Mouse (Mus musculus): ENCODE measurements around the gene Phrf1. TPM values are rescaled to one million over a fixed set of nuclear protein-coding genes. Genes with fewer than 3 reads are reported as not detected.

Phrf1 gene
- total and polyA plus RNA-seq, 3 experiments = 66.1 to 1,029 (median 91.2) TPM

DNA sequence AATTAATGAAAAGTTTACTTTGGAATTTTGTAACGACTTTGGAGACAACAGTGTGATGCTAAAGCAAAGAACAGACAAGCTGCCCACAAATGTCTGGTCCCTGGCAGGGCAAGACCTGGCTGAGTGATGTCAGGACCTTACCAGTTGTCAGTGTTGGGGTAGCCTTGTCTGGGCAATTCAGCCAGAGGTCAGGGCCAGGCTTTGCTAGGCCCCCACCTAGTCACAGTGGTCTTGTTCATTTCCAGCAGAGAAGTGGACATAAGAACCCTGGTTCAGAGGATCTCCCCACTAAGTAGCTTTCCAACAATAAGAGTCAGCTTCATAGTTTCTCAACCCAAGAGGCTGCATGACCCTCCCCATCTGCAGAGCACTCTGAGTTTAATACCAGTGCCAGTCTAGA is 8.2 kb upstream of the Phrf1 start:
- Histone ChIP-seq H3K9ac (ENCODE audit: control insufficient read depth, low read depth, low read length, poor library complexity, severe bottlenecking) (no peak overlapping the region), H3K4me3 (ENCODE audit: control insufficient read depth in 1 of 2, insufficient read depth in 1 of 2, low read depth in 2 of 2, low read length in 2 of 2) (no peak overlapping the region; a peak in 1 of 4 replicates), H3K27ac (ENCODE audit: control insufficient read depth, low read depth, low read length) (no peak overlapping the region), H3K4me1 (ENCODE audit: control insufficient read depth in 1 of 2, insufficient read depth in 2 of 2, low read length in 2 of 2) (peaks cover 0 to 13% of the 10 kb centered on the region in 2 experiments; a peak in 3 of 4 replicates), H3K9me3 (replicated peaks; ENCODE audit: insufficient read depth, low read length) (no peaks in the 10 kb centered on the region), H3K36me3 (ENCODE audit: control insufficient read depth in 1 of 2, insufficient read depth in 2 of 2, low read length in 2 of 2) (peaks cover 0 to 6% of the 10 kb centered on the region in 2 experiments; a peak in 2 of 4 replicates), H3K27me3 (ENCODE audit: control insufficient read depth in 1 of 2, insufficient read depth in 2 of 2, low read length in 2 of 2) (no peaks in the 10 kb centered on the region), H3K79me2 (ENCODE audit: control insufficient read depth, insufficient read depth, low read length, poor library complexity) (no peaks in the 10 kb centered on the region; the same call in 1 of the 2 replicates)
- DNase-seq (ENCODE audit: low read depth, low spot score) = no peak
- TF ChIP-seq POLR2AphosphoS5 (IDR thresholded peaks at IDR 0.05; ENCODE audit: borderline replicate concordance, low read depth, low read length) (no peak), ZNF384 (IDR thresholded peaks at IDR 0.05; ENCODE audit: low read depth, low read length) (no peak), USF2 (IDR thresholded peaks at IDR 0.05; ENCODE audit: borderline replicate concordance in 1 of 2, insufficient read depth in 1 of 2, low read depth in 1 of 2, low read length in 2 of 2) (no peak), MAX (IDR thresholded peaks at IDR 0.05; ENCODE audit: low read length) (no peak), CHD2 (IDR thresholded peaks at IDR 0.05; ENCODE audit: low read length) (no peak), MYC (IDR thresholded peaks at IDR 0.05; ENCODE audit: low read depth, low read length) (no peak), HCFC1 (IDR thresholded peaks at IDR 0.05; ENCODE audit: low read depth, low read length) (no peak), ZKSCAN1 (IDR thresholded peaks at IDR 0.05; ENCODE audit: low read depth, low read length) (no peak), SMC3 (IDR thresholded peaks at IDR 0.05; ENCODE audit: low read depth, low read length) (no peak), MXI1 (IDR thresholded peaks at IDR 0.05; ENCODE audit: low read depth, low read length) (no peak), RCOR1 (IDR thresholded peaks at IDR 0.05; ENCODE audit: low read depth, low read length) (no peak), NRF1 (IDR thresholded peaks at IDR 0.05; ENCODE audit: insufficient read depth, low read depth, low read length, poor library complexity, severe bottlenecking) (no peak), BHLHE40 (IDR thresholded peaks at IDR 0.05; ENCODE audit: borderline replicate concordance, low read depth, low read length) (no peak), TBP (IDR thresholded peaks at IDR 0.05; ENCODE audit: low read depth, low read length) (no peak), SIN3A (IDR thresholded peaks at IDR 0.05; ENCODE audit: low read length) (no peak), CHD1 (IDR thresholded peaks at IDR 0.05; ENCODE audit: low read depth, low read length) (no peak), MEF2A (IDR thresholded peaks at IDR 0.05; ENCODE audit: extremely low read depth, insufficient replicate concordance, low read depth, low read length, poor library complexity, severe bottlenecking) (no peak), ZMIZ1 (IDR thresholded peaks at IDR 0.05; ENCODE audit: low read depth, low read length) (no peak), KAT2A (conservative IDR thresholded peaks at IDR 0.05; ENCODE audit: low read depth, low read length) (no peak)

Measured in MEL (cell line).